Mouse (Mus musculus) heart, adult 11 months (tissue): ENCODE data around the gene Spcs2.

Experiments
- DNase-seq: peaks from one replicate; pipeline ENCODE4 v3.0.0; 2022

Gene Spcs2

GRCm38 (mm10) chr7:99863362-99863761, at the start of gene Spcs2:
TSS of gene Spcs2 (minus strand) at chr7:99863462.
- DNase-seq, result no peak

GRCm38 (mm10) chr7:99911038-99911437, 47.8 kb upstream of the Spcs2 start:
- no peak for DNase-seq

DNA sequence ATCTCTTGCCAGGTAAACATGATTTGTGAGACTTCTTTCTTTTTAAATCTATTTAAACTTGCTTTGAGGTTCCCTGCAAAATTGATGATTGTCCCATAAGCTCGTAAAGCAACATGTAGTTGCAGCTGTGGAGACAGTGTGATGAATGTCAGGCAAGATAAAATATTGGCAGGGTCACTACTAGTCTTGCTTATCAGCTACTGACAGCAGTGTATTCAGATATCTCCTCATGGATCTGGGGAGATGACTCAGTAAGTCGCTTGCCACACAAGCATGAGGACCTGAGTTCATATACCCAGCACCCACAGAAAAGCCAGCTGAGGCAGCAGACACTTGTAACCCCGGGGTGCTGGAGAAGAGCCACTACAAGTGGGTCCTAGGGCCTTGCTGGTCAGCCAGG, 44.2 kb upstream of the Spcs2 start:
- DNase-seq, result no peak

GRCm38 (mm10) chr7:99906346-99906745, 43.1 kb upstream of the Spcs2 start:
- DNase-seq, result no peak

GRCm38 (mm10) chr7:99904421-99905005, 41.3 kb upstream of the Spcs2 start:
- no peak for DNase-seq

DNA sequence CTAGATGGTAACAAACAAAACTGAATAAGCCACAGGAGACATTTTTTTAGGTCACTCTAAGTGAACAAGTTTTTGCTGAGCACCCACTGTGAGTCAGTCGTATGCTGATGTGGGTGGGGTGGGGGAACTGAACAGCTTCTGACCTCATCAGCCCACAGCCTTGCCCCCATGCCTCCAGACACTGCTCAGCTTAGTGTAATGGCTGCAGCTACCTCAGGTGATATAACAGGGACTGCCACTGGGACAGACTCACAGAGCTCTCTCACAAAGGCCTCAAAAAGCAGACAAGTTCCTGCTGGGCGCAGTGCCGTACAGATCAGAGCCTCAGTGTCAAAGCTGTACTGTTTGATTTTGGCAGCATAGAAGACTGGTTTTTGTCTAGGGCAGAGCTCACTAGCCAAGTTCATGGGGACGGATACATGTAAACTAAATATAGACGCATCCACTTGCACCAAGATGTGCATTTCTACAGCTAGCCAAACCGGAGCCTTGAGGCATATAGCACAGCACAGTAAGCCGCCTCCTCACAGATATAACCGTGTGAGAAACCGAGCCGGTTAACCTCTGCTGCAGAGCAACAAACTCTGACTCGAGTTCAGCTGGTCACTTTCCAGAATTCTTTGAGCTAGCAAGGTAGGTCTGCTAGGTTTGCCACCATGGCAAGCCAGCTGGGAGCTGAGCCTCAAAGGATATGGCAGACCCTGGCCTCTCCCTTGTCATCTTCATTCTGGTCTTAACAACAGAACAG, 39.8 kb upstream of the Spcs2 start:
- DNase-seq, result no peak

GRCm38 (mm10) chr7:99902208-99902607, 38.9 kb upstream of the Spcs2 start:
- DNase-seq, result no peak

DNA sequence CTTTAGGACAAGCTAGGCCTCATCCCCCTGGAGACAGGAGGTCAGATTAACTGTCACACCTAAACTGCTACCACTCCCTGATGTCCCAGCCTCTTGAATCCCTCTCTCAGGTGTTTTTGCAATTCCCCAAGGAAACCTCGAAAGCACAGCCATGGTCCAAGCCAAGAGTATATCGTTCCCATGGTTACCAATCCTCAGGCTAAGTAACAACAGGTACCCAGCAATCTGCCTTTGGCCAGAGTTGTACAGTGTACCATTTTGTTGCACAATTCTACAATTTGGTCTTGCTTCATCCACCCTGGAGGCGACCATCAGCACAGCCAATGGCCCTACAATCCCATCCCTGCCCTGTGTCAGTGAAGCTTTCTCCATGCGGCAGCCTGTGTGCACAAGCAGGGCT, 33.6 kb upstream of the Spcs2 start:
- no peak for DNase-seq

DNA sequence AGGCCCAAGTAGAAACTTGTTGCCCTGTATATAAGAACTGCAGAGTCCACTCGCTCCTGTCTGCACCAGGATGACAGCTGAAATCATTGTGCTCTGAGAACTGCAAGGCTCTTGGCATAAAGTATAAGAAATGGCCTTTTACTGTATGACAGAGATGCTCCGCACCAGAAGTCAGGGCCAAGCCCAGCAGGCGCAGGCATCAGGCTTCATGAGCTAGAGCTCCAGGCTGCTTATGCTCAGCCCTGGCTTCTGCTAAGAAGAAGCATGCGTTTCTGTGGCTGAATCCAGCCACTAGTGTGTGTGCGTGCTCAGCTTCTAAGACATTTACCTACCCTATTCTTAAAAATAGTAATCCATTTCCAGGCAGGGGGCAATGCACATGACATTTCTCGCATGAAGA, 31.2 kb upstream of the Spcs2 start:
- no peak for DNase-seq

DNA sequence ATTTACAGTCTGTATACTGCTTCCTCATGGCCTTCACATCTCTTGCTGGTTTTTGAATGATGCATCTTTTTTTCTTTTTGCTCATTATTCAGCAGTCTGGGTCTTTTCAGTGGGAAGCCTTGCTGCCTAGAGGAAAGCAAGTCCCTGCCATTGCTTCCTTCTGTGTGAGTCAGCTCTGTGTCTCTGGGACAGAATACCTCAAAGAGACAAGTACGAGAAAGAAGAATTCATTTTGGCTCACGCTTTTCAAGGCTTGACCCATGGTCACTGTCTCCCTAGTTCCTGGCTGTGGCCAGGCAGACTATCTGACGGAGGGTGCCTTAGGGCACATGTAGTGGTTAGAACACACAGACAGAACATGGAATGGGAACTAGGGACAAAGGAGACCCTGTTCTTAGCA, 30.7 kb upstream of the Spcs2 start:
- no peak for DNase-seq

DNA sequence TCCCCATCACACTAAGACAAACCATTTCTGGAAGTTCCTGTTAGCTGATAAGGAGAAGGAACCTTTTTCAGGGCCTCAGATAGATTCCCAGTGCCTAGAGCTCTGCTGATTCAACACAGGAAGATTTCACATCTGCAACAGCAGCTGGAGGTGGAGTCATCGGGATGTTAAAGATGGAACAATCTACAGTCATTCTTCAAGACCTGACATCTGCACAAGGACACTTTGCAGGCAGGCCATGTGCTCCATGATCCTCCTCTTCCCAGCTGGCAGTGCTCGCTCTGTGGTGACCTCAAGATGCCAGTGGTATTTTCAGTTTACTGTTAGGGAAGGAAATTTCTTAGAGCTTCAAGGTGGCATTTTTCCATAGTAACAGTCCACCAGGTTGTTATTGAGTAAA, 29.1 kb upstream of the Spcs2 start:
- no peak for DNase-seq

GRCm38 (mm10) chr7:99891471-99891870, 28.2 kb upstream of the Spcs2 start:
- DNase-seq, result no peak

DNA sequence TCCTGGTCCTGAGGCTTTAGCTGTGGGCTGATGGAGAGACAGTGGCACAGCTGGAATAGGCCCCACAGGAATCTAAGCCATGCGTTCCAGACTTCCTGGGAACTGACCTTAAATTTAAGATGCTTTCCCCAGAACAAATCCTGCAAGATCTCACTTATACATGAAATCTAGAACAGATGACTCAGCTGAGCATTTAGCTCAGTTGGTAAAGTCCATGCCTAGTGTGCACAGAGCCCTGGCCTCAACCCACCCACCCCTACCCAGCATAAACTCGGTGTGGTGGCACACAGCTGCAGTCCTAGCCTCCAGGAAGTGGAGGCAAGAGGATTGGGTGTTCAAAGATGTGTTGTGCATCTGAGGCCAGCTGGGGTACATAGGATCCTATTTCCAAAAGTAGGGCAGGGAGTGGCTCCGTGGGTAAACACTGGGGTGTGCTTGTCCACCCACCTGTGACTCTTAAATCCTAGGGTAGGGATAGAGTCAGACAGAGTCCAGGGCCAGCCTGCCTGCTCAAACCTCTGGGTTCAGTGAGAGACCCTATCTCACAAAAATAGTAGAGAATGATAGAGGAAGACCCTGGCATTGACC, 27.0 kb upstream of the Spcs2 start:
- DNase-seq, result no peak

- no peak for DNase-seq
Measured at GRCm38 (mm10) chr7:99889175-99889880, 26.1 kb upstream of the Spcs2 start.

DNA sequence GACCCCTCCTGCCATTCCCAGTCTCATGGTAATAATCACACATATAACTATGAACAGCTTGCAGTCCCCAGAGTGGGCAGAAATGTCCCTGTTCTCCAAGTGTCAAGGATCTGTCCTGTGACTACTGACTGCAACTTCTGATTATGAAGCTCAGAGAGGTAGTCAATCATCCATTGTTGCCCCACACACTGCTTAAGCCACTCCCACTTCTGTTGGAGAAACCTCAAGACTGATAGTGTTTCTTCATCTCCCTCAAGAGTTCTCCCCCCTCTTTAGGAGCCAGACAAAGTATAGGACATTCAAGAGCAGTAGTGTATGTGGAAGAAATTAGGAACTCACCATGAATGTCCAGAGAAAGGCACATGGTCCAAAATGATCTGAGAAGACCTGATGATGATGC, 24.5 kb upstream of the Spcs2 start:
- no peak for DNase-seq

- no peak for DNase-seq
Measured at GRCm38 (mm10) chr7:99887230-99887735, 24.0 kb upstream of the Spcs2 start.

DNA sequence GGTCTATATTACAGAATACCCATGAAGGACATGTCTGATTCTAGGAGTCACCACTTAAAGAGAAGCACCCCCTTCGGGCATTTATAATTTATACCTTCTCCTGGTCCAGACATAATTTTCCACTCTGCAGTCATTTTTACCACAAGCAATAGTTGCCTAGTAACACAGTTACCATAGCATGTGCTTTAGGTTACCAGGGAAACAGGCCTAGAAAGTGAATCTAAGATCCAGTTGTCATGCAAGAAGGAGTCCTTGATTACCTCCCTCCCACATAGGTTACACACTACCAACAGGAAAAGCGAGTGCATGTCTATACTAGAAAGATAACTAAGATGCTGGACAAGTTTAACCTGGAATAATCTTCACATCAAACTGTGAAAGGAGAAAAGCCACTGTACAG, 15.0 kb upstream of the Spcs2 start:
- DNase-seq, result no peak

GRCm38 (mm10) chr7:99876345-99876744, 13.1 kb upstream of the Spcs2 start:
- DNase-seq, result peak; percentile 94

GRCm38 (mm10) chr7:99875891-99876290, 12.6 kb upstream of the Spcs2 start:
- DNase-seq, result peak; percentile 81

GRCm38 (mm10) chr7:99873965-99874364, 10.7 kb upstream of the Spcs2 start:
- DNase-seq, result no peak

GRCm38 (mm10) chr7:99869296-99869695, 6.0 kb upstream of the Spcs2 start:
- DNase-seq, result no peak

- DNase-seq, result no peak
Measured at GRCm38 (mm10) chr7:99865219-99865618, 2.0 kb upstream of the Spcs2 start.

DNA sequence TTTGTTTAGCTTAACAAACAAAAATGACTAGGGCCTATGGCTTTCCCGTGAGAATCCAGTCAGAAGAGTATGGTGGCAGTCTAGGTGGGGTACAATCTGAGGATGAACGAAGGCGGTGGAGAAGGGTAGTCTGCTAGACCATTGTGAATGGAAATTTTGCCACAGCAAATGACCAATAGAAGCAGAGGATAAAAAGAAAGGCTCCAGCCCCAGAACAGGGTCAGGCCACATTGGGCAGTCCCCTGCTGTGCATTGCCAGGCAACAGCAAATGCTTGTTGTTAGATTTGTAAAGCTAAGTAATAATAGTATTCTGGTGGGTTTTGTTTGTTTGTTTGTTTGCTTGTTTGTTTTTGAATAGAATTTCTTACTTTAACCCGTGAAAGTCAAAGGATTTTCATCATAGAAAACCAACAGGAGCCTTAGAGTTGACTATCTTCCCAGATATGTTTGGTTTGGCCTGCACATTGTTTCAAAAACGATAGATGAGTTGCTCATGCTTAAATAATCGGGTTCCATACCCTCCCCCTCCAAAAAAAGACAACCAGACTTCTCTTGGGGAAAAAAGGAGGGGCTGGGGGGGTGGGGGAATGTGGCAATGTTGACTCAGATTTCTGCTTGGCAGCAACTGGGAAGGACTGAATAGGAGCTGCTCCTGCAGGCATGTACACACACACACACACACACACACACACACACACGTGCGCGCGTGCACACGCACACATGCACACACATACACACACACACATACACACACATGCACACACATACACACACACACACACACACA, 1.2 kb upstream of the Spcs2 start:
- DNase-seq, result no peak
